Mouse (Mus musculus) embryo, embryonic 9.5 days (tissue): ENCODE data around the gene Sox2.

Experiments used
- DNase-seq: peaks from one replicate; pipeline ENCODE4 v3.0.0-alpha.2; 2017; ENCODE audit errors: extremely low spot score

Gene Sox2

GRCm38 (mm10) chr3:34660542-34661290 lies 10.5 kb downstream of the Sox2 start:
- DNase-seq = peak; percentile 51

- DNase-seq = peak; percentile 53
Observed at GRCm38 (mm10) chr3:34661341-34662007, 11.3 kb downstream of the Sox2 start.

- peak; percentile 48 for DNase-seq
Observed at GRCm38 (mm10) chr3:34662008-34662711, 12.0 kb downstream of the Sox2 start.

- DNase-seq = peak; percentile 70
Observed at GRCm38 (mm10) chr3:34662712-34663655, 12.8 kb downstream of the Sox2 start.

GRCm38 (mm10) chr3:34663701-34664635 lies 13.8 kb downstream of the Sox2 start:
- DNase-seq = peak; percentile 77

- DNase-seq = peak; percentile 58
Observed at GRCm38 (mm10) chr3:34664636-34665531, 14.7 kb downstream of the Sox2 start.

- peak; percentile 52 for DNase-seq
Observed at GRCm38 (mm10) chr3:34665751-34666665, 15.8 kb downstream of the Sox2 start.

GRCm38 (mm10) chr3:34667180-34667579 lies 17.0 kb downstream of the Sox2 start:
- DNase-seq = no peak

GRCm38 (mm10) chr3:34667881-34668817 lies 17.9 kb downstream of the Sox2 start:
- peak; percentile 70 for DNase-seq

GRCm38 (mm10) chr3:34671024-34671660 lies 20.9 kb downstream of the Sox2 start:
- DNase-seq = peak; percentile 28

- peak; percentile 82 for DNase-seq
Observed at GRCm38 (mm10) chr3:34678840-34679239, 28.6 kb downstream of the Sox2 start.

- DNase-seq = no peak
Observed at GRCm38 (mm10) chr3:34679439-34679838, 29.2 kb downstream of the Sox2 start.

GRCm38 (mm10) chr3:34679921-34680320 lies 29.7 kb downstream of the Sox2 start:
- DNase-seq = peak; percentile 52

GRCm38 (mm10) chr3:34688072-34688471 lies 37.9 kb downstream of the Sox2 start:
- DNase-seq = no peak

GRCm38 (mm10) chr3:34691703-34692393 lies 41.6 kb downstream of the Sox2 start:
- DNase-seq = peak; percentile 73

GRCm38 (mm10) chr3:34692394-34692745 lies 42.2 kb downstream of the Sox2 start:
- no peak for DNase-seq
